Mouse (Mus musculus) gastrocnemius, adult 18-20 months (tissue): ENCODE results near the gene Wdr46. TPM values are rescaled to one million over a fixed set of nuclear protein-coding genes. Genes with fewer than 3 reads are reported as not detected.
"Not testable (repeated sequence)": the region's sequence is repeated elsewhere in the genome, so short reads cannot be mapped to it uniquely, and the experiment has no call there.

Experiments used
- DNase-seq: peaks from one replicate; pipeline ENCODE4 v3.0.0; 2021; ENCODE audit warnings: low spot score
- total RNA-seq, 2 experiments: library from RNA; stranded (reverse); gene quantifications; 2 replicates each; pipeline ENCODE4 v1.2.3; 2021

Gene Wdr46
- total RNA-seq, 2 experiments from 2014 or later: 8.7 to 8.8 TPM

DNA sequence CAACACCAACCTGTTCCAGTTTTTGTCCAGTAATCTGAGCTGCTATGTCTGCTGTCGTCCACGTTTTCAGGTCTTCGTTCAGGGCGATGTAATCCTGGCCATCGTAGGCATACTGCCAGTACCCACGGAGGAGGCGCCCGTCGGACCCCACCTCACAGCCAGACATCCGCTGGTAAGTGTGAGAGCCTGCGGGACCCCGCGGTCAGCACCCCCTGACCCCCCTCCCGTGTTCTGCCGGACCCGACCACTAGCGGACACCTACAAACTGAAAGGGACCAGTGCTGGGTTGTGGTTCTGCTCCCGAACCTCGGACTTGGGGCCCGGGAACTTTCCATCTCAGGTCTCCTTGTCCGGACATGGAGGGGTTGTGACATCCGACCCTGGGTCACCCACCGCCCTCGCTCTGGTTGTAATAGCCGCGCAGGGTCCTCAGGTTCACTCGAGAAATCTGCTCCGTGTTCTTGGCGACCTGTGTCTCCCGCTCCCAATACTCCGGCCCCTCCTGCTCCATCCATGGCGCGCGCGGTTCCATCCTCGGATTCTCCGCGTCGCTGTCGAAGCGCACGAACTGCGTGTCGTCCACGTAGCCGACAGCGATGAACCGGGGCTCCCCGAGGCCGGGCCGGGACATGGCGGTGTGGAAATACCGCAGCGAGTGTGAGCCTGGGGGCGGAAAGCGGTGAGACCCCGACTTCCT lies 37.5 kb downstream of the Wdr46 start:
- no peak for DNase-seq

DNA sequence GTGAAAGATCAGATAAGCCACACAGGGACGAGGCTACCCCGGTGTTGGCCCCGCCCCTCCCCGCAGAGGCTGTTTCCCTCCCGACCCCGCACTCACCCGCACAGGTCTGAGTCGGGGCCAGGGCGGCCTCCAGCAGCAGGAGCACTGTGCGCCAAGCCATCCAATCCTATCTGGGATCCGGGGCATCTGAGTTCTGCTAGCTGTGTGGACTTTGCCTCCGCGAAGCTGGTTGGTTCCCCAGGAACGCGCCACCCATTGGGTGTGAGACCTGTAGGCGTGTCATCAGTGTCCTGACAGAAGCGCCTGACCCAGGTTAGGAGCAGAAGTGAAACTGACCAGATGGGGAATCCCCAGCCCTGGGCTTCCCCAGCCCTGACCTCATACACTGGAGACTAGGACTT lies 38.2 kb downstream of the Wdr46 start:
- peak; percentile 85 for DNase-seq

DNA sequence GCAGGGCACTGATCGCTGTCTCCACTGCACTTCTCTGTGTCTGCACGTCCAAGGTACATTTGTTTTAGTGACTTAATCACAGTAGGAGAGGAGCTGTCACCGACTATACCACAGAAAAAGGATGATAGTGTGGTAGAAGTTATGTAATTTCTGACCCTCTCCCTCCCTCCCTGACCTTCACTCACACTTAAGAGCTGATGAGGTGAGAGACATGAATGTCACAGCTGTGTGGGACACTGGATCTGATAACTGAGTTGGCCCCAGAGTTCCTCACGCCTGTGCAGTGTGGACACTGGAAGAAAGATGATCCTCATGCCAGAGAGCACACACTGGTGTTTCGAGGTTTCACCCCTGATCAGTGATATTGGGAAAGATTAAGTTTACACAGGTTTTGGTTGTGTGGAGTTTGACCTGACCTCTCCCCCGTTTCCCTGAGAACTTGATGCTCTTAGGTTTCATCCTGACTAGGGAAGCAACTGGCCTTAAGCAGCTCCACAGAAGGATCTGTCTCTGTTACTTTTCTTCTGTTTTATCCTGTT lies 39.1 kb downstream of the Wdr46 start:
- no peak for DNase-seq

DNA sequence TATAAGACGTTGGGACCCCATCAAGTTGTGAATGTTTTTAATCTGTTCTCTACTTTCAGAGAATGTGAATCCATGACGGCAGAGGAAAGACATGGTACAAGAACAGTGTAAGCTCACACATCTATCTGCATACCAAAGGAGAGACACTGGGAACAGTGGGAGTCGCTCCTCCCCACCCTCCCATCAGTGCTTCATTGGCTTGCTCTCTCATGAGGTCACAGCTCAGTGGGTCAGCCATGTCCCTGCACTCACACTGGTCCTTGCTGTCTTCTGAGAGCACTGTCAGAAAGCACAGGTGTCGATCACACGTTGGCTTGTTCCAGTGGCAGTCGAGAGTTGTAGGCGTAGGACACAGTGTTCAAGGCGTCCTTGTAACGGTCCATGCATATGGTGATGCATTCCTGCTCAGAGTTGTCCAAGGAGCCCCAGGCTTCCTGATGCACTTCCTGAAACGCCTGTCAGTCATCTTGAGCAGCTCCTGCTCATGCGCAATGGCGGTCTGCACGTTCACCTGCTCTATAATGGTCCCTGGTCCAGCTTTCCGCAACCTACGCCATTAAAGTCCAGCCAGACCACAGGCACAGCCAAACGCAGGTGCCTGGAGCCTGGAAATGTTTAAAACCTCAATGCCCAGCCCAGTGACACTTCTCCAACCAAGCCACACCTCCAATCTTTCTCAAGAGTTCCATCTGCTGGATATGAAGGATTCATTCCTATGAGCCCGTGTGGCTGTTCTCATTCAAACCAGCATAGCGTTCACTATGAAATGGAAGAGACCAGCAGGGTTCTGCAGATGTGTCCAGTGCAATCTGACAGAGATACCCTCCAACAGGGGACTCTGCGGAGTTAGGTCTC lies 39.9 kb downstream of the Wdr46 start:
- no peak for DNase-seq

DNA sequence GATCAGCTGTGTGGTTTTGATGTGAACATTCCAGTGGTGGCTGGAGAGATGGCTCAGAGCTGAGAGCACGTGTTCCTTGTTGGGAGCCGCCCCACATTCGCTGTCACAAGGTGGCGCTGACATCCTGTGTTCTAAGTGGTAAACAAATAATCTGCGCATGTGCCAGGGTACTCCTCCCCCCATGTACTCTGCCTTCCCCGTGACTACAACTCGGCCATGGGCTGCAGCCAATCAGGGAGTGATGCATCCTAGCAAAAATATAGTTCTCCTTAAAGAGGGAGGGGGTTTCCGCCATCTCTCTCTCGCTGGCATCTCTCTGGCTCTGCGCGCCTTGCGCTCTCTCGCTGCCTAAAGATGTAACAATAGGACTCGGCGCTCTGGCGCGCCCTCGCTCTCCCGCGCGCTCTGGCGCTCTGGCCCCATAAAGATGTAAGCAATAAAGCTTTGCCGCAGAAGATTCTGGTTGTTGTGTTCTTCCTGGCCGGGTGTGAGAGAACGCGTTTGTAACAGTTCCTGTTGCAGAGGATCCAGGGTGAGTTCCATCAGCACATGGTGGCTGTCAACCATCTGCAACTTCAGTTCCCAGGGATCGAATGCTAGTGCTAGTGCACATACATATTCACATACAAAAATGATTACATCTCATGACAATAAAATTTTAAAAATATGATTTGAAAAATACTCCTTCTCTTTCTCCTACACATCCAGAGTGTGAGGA lies 40.9 kb downstream of the Wdr46 start:
- DNase-seq: peak; percentile 91

DNA sequence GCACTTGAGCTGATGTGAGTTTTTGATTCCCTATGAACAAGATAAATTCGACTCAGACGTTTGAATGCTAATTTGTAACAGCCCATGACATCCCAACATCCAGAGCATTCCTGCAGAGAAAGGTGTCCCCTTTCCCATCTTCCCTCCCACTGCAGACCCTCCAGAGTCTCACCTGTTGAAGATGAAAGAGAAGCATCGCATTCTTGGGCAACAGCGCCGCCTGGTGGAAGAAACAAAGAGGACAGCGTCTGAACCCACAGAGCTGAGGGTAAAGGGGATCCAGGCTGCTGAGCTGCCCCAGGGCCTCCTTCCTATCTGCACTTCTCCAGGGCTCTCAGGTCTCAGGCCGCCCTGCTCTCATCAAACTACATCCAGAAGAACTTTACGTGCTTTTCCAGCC lies 41.7 kb downstream of the Wdr46 start:
- peak; percentile 61 for DNase-seq

DNA sequence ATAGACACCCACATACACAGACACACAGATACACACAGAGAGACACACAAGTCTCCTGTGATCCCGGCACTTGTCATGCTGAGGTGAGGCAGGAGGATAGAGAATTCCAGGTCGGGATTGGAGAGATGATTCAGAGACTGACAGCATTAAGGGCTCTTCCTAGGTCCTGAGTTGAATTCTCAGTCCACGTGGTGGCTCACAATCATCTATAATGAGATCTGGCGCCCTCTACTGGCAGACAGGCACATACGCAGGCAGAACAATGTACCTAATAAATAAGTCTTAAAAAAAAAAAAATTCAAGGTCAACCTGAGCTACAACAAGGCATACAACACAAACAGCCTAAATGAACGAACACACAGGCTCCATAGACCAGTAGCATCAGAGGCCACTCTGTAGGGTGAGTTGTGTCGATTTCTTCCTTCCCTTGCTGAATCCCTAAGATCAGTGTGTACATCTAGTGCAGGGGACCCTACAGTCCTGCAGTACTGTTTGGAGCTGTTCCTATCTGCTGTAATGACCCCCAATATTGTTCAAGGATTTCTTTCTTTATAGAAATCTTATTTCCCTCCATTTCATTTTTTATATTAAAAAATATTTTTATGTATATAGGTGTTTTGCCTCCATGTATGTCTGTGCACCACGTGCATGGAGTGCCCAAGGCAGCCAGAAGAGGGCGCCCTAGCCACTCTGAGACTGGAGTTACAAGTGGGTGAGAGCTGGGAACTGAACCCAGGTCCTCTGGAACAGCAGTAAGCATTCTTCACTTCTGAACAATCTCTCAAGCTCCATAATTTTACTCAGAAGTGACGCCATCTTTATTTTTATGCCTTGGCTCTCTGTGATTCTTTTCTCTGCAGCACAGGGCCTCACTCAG lies 51.6 kb downstream of the Wdr46 start:
- DNase-seq: peak; percentile 54

DNA sequence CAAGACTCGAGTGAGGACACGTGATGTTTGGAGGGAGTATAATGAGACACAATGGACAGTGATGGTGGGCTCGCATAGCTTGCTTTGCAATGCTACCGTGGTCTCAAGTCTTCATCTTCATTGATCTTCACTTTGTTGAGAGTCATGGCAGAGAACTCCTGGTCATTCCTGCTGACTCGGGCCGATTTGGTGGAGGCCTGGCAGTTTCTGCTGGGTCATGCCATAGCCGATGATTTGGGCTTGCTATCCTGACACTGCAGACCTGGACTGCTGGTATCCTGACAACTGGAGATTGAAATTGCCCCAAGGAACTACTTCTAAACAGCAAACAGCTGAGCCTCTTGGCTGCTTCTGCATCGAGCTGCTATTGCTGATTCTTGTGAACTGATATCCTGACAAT lies 54.5 kb downstream of the Wdr46 start:
- DNase-seq: no peak

DNA sequence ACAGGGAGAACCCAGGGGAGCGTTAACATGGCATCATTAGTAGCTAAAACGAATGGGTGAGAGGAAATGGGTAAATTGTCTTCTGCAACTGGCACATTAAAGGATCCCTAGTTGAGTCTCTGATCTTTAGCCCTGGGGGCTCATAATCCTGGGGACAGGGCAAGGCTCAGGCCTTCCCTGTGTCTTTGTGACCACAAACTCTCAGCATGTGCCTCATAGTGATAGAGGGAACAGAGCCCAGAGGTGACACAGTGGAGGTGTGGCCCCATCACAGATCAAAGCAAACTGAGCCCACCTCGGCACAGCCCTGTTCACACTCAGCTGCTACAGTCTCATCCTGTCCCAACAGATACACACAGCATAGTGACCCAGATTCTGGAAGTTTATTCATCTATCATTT lies 55.2 kb downstream of the Wdr46 start:
- DNase-seq: no peak

DNA sequence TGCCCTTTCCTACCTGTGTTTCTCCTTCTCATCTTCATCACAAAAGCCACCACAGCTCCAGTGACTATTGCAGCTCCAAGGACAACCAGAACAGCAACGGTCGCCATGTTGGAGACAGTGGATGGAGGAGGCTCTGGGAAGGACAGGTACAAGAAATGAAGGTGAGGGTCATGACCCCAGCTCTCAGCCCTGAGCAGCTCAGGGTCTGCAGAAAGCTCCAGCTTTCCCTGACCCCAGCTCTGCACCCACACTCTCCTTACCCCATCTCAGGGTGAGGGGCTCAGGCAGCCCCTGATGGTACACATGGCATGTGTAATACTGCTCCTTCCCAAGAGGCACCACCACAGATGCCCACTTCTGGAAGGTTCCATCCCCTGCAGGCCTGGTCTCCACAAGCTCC lies 56.6 kb downstream of the Wdr46 start:
- not testable (repeated sequence) for DNase-seq

DNA sequence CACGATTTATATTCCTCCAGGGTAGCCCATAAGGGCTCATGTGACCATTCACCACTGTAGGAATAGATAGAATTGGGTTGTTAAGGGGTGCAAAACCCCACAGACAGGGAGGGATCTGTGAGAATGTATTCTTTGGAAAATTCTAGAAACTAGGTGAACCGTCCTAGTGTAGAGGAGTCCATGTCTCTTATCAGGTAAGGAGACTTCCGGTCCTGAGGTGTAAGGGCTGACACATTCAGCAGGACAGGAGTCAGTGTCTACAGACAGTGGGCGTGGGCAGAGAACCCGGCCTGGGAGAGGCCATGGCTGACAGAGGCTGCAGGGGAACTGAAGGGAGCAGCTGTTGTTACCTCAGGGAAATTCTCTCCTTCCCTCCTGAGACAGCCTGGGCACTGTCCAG lies 58.2 kb downstream of the Wdr46 start:
- DNase-seq: not testable (repeated sequence)

Other genes with a start within 250 kb of the Wdr46 start
- 10 to 100 TPM; 87.2 to 90.6 TPM for gene March2, start 222.0 kb upstream of the Wdr46 start, total RNA-seq
- 100 to 1,000 TPM; 138 to 142 TPM for gene Rab11b, start 180.1 kb upstream of the Wdr46 start, total RNA-seq
- 1 to 10 TPM; 4.3 to 6.6 TPM for gene Angptl4, start 158.8 kb upstream of the Wdr46 start, total RNA-seq
- gene Kank3, start 130.1 kb upstream of the Wdr46 start, total RNA-seq: 10 to 100 TPM; 13.4 to 16.6 TPM
- 100 to 1,000 TPM; 586 to 627 TPM for gene Rps28, start 116.1 kb upstream of the Wdr46 start, total RNA-seq
- 100 to 1,000 TPM; 375 to 377 TPM for gene Ndufa7, start 116.1 kb upstream of the Wdr46 start, total RNA-seq
- 10 to 100 TPM; 14.8 to 15.2 TPM for gene Cd320, start 97.6 kb upstream of the Wdr46 start, total RNA-seq
- gene Gm7029, start 66.8 kb upstream of the Wdr46 start, total RNA-seq: not detected
- gene Kifc1, start 50.0 kb upstream of the Wdr46 start, total RNA-seq: under 1 TPM in 1 of 2 experiments, not detected in 1; 0.34 TPM
- gene Platr17, start 35.5 kb upstream of the Wdr46 start, total RNA-seq: not detected
- gene Daxx, start 31.2 kb upstream of the Wdr46 start, total RNA-seq: 10 to 100 TPM; 12.0 to 13.7 TPM
- gene Tapbp, start 24.8 kb upstream of the Wdr46 start, total RNA-seq: 10 to 100 TPM; 30.2 to 31.7 TPM
- gene Zbtb22, start 24.8 kb upstream of the Wdr46 start, total RNA-seq: 10 to 100 TPM; 14.2 to 16.4 TPM
- 10 to 100 TPM; 26.4 to 31.9 TPM for gene Rgl2, start 11.1 kb upstream of the Wdr46 start, total RNA-seq
- gene Pfdn6, start 317 bp upstream of the Wdr46 start, total RNA-seq: 10 to 100 TPM; 64.8 to 68.8 TPM
- gene B3galt4, start 10.8 kb downstream of the Wdr46 start, total RNA-seq: 1 to 10 TPM; 1.5 to 1.7 TPM
- 10 to 100 TPM; 29.6 to 33.5 TPM for gene Vps52, start 15.2 kb downstream of the Wdr46 start, total RNA-seq
- gene Rps18, start 15.3 kb downstream of the Wdr46 start, total RNA-seq: 100 to 1,000 TPM; 367 to 381 TPM
- gene H2-K1, start 59.7 kb downstream of the Wdr46 start, total RNA-seq: 10 to 100 TPM; 47.2 to 57.7 TPM
- gene Ring1, start 84.0 kb downstream of the Wdr46 start, total RNA-seq: 10 to 100 TPM; 12.5 to 13.5 TPM
- gene H2-Ke6, start 87.4 kb downstream of the Wdr46 start, total RNA-seq: 10 to 100 TPM; 80.3 to 82.1 TPM
- gene Slc39a7, start 91.0 kb downstream of the Wdr46 start, total RNA-seq: 10 to 100 TPM; 41.0 to 50.2 TPM
- gene Rxrb, start 91.2 kb downstream of the Wdr46 start, total RNA-seq: 10 to 100 TPM; 34.9 to 37.0 TPM
- gene Col11a2, start 98.8 kb downstream of the Wdr46 start, total RNA-seq: 1 to 10 TPM; 2.9 TPM
- not detected for gene H2-Oa, start 151.7 kb downstream of the Wdr46 start, total RNA-seq
- 1 to 10 TPM; 2.6 to 3.2 TPM for gene H2-DMa, start 178.9 kb downstream of the Wdr46 start, total RNA-seq
- gene Brd2, start 182.0 kb downstream of the Wdr46 start, total RNA-seq: 10 to 100 TPM; 71.6 to 77.3 TPM
- under 1 TPM; 0.17 to 0.53 TPM for gene H2-DMb2, start 202.6 kb downstream of the Wdr46 start, total RNA-seq
- under 1 TPM; 0.16 to 0.78 TPM for gene H2-DMb1, start 212.4 kb downstream of the Wdr46 start, total RNA-seq
- gene Tap1, start 246.9 kb downstream of the Wdr46 start, total RNA-seq: 1 to 10 TPM in 1 of 2 experiments, under 1 TPM in 1; 0.98 to 3.6 TPM
- gene Psmb9, start 247.1 kb downstream of the Wdr46 start, total RNA-seq: 1 to 10 TPM in 1 of 2 experiments, under 1 TPM in 1; 0.73 to 3.8 TPM